Mouse (Mus musculus) lung, postnatal 0 days (tissue): ENCODE measurements around the gene Cep70.

Source experiments
- CTCF ChIP-seq: IDR thresholded peaks from 2 replicates; pipeline ENCODE4 v1.5.1; 2016; ENCODE audit warnings: antibody characterized with exemption, mild to moderate bottlenecking
- EP300 ChIP-seq: IDR thresholded peaks from 2 replicates; pipeline ENCODE4 v1.6.1; 2016; ENCODE audit warnings: antibody characterized with exemption, mild to moderate bottlenecking, control low read depth

- no peak for TF ChIP-seq CTCF
- TF ChIP-seq EP300: no peak
These were observed 93.4 kb downstream of the Cep70 start for GRCm38 (mm10) chr9:99336538-99336937.
